Mouse (Mus musculus): ENCODE results near the gene Nol4l.

The Nol4l gene

GRCm38 (mm10) chr2:153529931-153530766, at the start of gene Nol4l:
Nol4l (minus strand) TSS chr2:153529971.
- no peak for DNase-seq (ENCODE audit: low read depth, low spot score)

DNA sequence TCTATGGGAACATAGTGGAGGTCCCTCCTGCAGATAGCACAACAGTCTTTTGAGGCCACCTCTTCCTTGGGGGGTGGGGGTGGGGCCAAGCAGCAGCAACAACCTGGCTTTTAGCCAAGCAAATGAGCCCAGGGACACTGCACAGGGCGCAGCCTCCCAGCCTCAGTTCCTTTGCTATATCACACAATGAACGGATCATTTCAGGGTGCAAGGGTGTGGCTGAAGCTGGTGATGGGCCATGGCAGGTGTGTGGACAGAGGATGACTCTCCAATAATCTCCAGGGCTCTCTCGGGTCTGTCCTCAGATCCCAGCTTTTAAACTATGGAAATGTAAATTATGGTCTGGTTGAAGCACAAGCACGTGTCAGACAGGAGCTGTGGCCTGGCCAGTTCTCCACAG, 47.4 kb upstream of the Nol4l start:
- DNase-seq (ENCODE audit: low read depth, low spot score), result no peak

- DNase-seq (ENCODE audit: low read depth, low spot score), result no peak
Observed at GRCm38 (mm10) chr2:153576150-153576549, 46.4 kb upstream of the Nol4l start.

- no peak for DNase-seq (ENCODE audit: low read depth, low spot score)
Observed at GRCm38 (mm10) chr2:153575554-153575953, 45.8 kb upstream of the Nol4l start.

DNA sequence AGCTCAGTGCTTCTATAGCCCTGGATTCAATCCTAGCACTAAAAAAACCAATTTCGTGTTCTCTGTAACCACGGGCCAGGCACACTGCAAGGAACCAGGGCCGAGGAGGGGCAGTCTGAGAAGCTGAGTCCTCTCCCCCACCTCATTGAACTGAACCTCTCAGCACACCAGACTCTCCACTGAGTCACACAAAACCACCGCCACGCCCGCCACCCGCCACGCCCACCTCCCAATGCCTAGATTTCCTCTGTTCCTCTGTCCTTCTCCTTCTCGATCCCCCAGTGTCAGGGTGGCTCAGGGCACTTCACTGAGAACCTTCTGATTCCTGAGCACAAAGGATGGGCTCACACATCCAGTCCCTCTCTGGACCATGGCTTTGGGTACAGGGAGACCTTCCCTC, 43.3 kb upstream of the Nol4l start:
- no peak for DNase-seq (ENCODE audit: low read depth, low spot score)

DNA sequence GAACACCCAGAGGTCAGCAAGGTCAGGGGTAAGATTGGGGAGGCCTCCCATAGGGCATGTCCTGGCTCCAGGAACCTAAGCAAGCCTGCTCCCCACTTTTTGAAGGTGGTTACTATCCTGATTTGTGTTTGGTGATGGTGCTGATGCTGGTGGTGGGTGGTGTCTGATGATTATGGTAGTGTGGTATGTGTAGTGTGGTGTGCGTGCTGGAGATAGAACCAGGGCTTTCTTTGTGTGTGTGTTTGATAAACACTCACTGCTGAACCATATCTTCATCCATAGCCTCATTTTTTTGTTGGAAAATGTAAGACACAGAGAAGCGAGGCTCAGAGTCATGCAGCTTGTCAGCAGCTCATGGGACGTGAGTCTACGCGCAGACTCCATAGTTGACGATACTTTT, 38.8 kb upstream of the Nol4l start:
- DNase-seq (ENCODE audit: low read depth, low spot score), result no peak

DNA sequence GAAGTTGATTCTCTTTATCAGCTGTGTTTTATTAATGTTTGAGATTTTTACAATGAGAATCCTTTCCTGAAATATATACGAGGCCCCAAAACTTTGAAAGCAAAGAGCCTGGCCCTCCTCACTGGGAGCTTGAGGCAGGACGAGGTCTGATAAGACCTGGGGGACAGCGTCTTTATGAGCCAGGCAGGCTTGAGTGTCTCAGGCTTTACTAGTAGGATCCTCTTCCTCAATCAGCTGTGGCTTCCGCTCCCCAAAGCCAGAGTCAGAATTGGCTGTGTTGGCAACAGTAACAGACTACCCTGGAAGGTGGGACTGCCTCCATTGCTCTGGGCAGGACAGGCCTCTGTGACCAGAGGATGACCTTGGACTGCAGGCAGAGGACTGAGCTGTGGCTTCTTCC, 38.2 kb upstream of the Nol4l start:
- no peak for DNase-seq (ENCODE audit: low read depth, low spot score)

DNA sequence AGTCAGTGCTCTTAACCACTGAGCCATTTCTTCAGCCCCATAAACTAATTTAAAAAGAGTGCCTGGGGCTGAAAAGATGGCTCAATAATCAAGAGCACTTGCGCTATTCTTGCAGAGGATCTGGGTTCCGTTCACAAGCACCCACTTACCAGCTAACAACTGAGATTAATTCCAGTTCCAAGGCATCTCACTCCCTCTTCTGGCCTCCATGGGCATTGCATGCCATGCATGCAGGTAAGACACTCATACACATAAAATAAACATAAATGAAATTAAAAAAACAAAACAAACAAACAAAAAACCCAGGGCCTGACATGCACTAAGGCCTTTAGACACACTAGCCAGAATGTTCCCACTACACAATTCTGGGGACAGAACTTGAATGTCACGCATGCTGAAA, 34.6 kb upstream of the Nol4l start:
- DNase-seq (ENCODE audit: low read depth, low spot score), result no peak

DNA sequence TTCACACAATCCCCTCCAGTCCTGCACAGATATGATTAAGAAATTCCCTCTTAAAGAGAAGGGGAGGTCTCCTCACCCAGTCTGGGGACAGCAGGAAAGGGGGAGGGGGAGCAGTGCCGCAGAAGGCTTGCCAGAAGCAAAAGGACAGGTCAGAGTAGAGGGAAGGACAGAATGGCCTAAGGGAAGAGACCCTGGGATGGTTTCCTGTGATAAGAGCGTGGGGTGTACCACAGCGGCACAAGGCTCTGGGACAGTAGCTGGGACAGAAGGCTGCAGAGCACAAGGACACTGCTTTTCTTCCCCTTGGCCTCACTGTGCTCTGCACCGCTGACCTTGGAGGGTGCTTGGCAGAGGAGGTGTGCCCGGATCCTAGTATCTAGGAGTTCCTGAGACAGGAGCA, 31.8 kb upstream of the Nol4l start:
- no peak for DNase-seq (ENCODE audit: low read depth, low spot score)

DNA sequence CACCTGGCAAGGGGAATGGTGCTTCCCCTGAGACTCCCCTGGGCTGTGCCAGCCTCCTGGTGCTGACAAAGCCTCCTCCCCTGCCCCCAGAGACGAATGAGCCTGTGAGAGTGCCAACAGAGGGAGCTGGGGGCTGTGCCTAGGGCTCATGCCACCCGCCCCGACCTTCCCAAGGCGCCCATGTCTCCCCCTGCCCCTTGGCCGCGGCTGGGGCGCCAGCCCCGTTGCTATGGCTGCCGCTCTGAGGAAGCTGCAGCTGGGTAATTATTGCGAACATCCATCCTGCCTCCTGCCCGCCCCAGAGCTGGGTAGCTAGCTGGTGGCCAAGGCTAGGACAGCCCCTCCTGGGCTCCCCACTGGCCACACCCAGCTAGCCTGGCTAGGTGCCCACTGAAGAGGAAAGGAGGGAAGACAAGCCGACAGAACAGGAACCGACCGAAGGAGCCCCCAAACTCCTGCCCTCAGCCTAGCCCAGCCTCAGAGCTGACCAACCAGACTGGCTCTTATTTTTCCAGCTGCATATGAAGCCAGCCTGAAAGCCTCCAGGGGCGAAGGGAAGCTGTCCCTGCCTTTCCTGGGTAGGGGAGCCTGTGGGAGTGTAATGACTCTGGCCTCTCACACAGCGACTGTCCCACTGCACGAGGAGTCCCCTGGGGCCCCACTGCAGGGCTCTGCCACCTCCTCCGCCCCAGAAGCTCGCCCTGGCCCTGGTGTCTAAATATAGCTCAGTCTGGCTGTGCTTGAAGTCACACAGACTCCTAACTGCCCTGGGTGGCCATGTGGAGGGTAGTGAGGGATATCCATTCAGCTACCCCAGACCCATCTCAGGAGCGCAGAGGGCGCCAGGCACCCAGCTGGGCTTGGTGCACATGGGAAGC, 31.1 kb upstream of the Nol4l start:
- DNase-seq (ENCODE audit: low read depth, low spot score), result no peak

DNA sequence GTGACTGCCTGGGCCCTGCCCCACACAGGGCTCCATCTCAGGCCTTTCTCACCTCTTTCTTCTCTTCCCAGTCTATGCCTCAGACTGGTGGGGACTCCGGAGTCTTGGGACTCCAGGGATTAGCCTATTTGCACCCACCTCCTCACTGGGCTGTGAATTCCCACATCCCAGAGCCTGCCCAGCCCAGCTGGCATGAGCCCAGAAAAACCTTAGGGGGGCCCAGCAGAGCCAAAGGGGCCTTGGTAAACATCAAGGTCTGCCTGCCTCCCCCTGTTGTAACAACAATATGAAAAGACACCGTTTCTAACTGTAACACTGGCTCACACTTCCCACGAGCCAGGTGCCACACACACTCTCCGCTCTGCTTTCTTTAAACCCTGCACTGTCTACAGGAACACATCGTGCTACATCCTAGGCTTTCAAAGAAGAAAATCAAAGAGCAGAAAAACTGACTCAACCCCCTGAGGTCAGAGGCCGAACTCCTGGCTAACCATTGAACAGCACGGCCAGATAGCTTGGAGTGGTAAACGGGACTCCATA, 29.9 kb upstream of the Nol4l start:
- DNase-seq (ENCODE audit: low read depth, low spot score), result no peak

- no peak for DNase-seq (ENCODE audit: low read depth, low spot score)
Observed at GRCm38 (mm10) chr2:153558464-153558863, 28.7 kb upstream of the Nol4l start.

DNA sequence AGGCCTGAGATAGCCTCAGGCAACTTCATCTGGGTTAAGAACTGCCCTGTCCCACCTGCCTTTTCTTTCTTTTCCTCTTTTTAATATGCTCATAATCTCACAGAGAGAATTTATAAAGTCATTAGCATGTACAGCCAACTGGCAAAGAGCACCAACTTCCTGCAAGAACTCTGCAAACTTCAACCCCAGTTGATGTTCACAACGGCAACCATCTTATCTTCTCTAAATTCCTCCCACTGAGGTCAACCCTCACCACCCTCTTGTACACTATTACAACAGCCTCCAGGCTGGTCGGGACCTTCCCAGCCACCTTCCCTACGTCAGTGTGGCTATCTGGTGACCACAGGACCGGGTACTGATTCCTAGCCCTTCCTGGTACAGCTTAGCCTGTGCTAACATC, 27.5 kb upstream of the Nol4l start:
- DNase-seq (ENCODE audit: low read depth, low spot score), result no peak

DNA sequence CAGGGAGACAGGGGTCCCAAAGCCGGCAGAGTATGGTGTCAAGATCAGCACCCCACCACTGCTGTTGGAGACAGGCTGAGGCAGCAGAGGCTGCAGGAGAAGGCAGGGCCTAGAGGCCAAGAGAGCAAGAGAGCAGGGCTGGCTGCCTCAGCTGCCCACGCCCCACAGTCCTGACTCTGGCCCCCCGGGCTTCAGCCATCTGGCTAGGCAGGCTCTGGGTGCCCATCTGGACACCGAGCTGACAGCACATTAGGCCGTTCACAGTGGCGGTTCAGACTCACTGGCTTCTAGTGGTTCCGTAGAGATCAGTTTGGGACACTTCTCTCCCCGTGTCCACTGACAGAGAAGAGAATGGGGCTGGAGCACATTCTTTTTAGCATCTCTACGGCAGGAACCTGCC, 26.4 kb upstream of the Nol4l start:
- DNase-seq (ENCODE audit: low read depth, low spot score), result no peak

GRCm38 (mm10) chr2:153554543-153554942, 24.8 kb upstream of the Nol4l start:
- no peak for DNase-seq (ENCODE audit: low read depth, low spot score)

DNA sequence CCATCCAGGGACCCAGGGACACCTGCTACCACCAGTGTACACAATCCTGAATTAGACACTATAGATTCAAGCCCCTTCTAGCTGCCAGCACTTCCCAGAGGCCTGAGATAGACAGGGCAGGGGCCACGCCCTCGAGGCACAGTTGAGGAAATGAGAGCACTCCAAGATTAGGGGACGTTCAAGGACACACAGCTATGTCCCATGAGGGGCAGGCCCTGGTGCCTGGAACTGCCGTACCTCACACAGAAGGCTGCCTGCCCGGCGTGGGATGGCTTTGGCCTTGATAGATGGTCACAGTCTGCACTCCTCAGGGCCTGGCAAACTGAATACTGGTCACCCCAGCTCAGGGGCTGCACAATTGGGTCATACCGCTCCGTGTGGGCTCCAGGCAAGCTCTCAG, 19.7 kb upstream of the Nol4l start:
- no peak for DNase-seq (ENCODE audit: low read depth, low spot score)

DNA sequence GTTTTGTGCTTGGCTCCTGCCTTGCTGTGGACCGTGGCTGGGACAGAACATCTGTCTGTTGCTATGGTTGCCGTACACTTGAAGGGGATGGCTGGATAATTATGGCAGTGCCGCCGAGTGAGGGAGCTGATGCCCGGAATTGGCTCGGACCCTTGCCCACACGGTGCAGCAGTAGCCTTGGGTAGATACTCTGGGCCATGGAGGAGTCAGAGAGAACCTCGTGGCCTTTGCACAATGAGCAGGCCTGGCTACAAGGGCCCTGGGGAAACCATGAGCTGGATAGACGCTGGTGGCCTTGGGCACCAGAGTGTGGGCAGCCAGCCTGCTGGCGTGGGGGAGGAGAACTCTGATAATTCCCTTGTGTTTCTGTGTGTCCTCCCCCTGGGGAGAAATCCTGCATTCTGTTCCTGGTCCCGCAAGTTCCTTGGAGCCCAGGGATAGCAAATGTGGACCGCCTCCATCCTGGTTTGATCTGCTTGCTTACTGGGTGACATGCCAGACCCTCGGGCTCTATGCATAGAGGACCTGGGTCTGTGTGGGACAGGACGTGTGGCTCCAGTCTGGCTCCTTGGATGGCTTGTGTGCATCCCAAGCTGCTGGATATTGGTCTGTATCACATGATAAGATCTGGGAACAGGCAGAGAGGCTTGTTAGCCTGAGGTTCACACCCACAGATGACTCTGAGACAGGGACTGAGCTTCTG, 18.6 kb upstream of the Nol4l start:
- no peak for DNase-seq (ENCODE audit: low read depth, low spot score)

- DNase-seq (ENCODE audit: low read depth, low spot score), result no peak
Observed at GRCm38 (mm10) chr2:153547633-153548032, 17.9 kb upstream of the Nol4l start.

DNA sequence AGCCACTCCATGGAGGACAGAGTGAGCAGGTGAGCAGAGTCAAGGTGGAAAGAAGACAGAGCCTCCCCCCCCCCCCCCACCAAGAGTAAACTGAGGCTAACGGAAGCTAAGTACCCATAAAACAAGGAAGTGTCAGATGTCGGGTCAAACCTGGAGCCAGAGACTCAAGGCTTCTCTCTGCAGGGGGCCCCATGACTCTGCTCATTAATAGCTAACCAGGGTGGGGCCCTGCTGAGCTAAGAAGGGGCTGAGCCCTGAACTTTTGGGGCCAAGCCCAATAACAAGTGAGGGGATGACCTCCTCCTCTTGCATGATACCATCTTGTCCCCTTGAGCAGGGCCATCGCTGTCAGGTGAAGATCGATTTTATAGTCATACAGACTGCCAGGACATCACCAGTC, 17.2 kb upstream of the Nol4l start:
- no peak for DNase-seq (ENCODE audit: low read depth, low spot score)

- no peak for DNase-seq (ENCODE audit: low read depth, low spot score)
Observed at GRCm38 (mm10) chr2:153546471-153546870, 16.7 kb upstream of the Nol4l start.

DNA sequence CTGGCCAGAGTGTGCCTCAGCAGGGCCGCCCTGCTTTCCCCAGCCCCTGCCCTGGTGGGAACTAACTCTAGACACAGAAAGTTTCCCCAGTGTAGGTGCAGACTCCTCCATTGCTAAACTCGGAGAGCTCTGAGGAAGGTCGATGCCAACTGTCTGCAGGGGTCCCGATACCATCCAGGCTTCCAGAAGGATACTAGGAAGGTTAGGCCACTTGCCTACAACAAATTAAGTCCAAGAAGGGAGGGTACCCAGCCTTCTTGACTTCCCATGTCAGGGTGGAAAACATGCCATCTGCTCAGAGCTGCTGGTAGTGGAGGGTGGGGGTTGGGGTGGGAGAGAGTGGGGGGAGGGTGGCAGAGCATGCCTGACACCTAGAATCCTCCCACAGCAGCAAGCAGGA, 15.0 kb upstream of the Nol4l start:
- no peak for DNase-seq (ENCODE audit: low read depth, low spot score)

Data from telencephalon, adult 2 months (tissue).